Mouse (Mus musculus) ES-E14 (cell line): Measurements from ENCODE around the gene Klk15.
"Not testable (repeated sequence)": the region's sequence is repeated elsewhere in the genome, so short reads cannot be mapped to it uniquely, and the experiment has no call there.

Experiments used
- CHD2 ChIP-seq: IDR thresholded peaks from 2 replicates; pipeline ENCODE4 v1.6.1; 2014; ENCODE audit warnings: mild to moderate bottlenecking, low read depth, low read length, inconsistent platforms
- HCFC1 ChIP-seq: IDR thresholded peaks from 2 replicates; pipeline ENCODE4 v1.6.1; 2012; ENCODE audit warnings: low read length, inconsistent platforms, borderline replicate concordance; ENCODE audit not compliant: insufficient read depth

GRCm38 (mm10) chr7:43942293-43942692, 8.8 kb downstream of the Klk15 start:
- not testable (repeated sequence) for TF ChIP-seq HCFC1, CHD2
